Mouse (Mus musculus) bone marrow macrophage, adult 2 months (primary cell): ENCODE data around the gene Bean1.

Source experiments
- CTCF ChIP-seq: IDR thresholded peaks from 2 replicates; pipeline ENCODE4 v1.5.1; 2012; ENCODE audit warnings: low read depth, mild to moderate bottlenecking, low read length, moderate library complexity
- POLR2A ChIP-seq: IDR thresholded peaks from 2 replicates; pipeline ENCODE4 v1.6.1; 2012; ENCODE audit warnings: mild to moderate bottlenecking, low read depth, low read length, borderline replicate concordance

DNA sequence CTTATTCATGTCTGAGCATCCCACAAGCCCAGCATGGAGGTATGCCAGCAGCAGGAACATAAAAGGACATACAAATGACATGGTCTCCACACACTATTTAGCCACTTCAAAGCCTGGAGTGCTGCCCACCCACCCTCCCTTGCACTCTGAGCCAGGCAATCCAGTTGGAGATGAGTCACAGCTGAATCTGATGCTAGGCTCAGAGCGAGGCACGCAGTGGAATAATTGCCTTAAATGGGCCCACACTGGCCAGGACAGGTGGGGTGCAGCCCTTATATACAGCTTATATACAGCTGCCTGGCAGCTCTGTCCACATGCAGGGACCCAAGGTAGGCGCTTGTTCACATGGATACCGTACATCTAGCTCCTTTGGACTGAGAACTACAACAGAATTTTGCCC is 6.8 kb downstream of the Bean1 start:
- no peak for TF ChIP-seq CTCF
- no peak for TF ChIP-seq POLR2A
